Mouse (Mus musculus) layer of hippocampus, adult 11-12 months (tissue): ENCODE measurements around the gene Ccdc6.
"Not testable (repeated sequence)": the region's sequence is repeated elsewhere in the genome, so short reads cannot be mapped to it uniquely, and the experiment has no call there.

ENCODE experiments used
- DNase-seq: peaks from one replicate; pipeline ENCODE4 v3.0.0; 2022; ENCODE audit warnings: low spot score

The Ccdc6 gene

DNA sequence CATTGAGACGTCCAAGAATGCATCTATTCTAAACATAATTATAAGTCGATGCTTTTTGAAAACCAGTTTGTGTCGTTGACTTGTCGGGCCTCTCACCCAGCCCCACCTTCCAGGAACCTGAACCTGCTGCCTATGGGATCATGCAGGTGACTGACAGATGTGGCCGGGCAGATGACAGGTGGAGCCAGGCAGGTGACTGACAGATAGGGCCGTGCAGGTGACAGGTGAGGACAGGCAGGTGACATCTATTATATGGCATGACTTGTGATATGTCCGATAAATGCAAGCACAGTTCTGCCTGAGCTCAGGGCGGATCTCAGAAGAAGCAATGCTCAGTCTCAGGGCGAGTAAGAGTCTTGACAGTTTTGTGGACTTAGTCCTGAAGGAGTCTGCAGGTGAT lies 114.4 kb downstream of the Ccdc6 start:
- DNase-seq, result no peak

DNA sequence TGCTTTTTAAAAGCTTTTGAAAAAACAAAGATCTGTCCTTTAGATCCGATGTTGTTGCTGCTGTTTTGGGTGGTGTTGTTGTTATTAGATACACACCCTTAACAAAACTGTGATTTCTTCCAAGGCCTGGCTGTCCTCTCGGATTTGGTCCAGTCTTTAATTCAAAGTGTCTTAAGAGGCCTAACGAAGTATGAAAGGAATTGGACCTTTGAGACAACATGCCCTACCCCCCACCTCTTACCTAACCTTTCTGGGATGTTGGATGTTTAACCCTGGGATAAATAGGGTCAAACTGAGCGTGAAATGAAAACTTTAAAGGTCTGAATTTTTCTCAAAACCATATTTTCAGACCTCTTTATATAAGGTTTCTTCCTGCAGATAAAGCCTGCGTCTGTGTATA lies 124.0 kb downstream of the Ccdc6 start:
- DNase-seq, result no peak

DNA sequence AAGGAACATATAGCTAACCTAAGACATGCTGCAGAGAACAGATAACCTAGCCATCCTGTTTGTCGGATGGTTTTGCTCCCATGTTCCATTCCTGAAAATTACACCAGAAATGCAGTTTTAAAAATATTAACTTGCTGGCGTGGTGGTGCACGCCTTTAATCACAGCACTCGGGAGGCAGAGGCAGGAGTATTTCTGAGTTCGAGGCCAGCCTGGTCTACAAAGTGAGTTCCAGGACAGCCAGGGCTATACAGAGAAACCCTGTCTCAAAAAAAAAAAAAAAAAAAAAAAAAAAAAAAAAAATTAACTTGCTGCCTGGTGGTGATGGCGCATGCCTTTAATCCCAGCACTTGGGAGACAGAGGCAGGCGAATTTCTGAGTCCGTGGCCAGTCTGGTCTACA lies 125.3 kb downstream of the Ccdc6 start:
- not testable (repeated sequence) for DNase-seq

DNA sequence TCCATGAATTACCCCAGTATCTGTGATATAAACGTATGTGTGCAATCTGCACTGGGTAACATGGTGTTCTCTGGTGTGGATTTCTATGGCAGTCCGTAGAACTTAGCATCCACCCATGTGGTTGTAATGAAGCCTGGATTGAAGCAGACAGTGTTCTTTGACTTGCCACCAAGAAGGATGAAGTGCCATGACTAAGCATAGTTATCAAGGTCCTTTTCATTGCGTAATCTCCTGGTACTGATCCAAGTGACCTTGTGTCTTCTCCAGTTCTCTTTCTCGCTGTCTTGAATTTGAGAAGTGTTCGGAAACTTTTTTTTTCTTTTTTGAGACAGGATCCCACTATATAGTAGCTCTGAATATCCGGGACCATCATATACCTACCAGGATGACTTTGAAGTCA lies 127.7 kb downstream of the Ccdc6 start:
- no peak for DNase-seq

GRCm38 (mm10) chr10:70225760-70226159 lies 128.8 kb downstream of the Ccdc6 start:
- DNase-seq, result no peak

DNA sequence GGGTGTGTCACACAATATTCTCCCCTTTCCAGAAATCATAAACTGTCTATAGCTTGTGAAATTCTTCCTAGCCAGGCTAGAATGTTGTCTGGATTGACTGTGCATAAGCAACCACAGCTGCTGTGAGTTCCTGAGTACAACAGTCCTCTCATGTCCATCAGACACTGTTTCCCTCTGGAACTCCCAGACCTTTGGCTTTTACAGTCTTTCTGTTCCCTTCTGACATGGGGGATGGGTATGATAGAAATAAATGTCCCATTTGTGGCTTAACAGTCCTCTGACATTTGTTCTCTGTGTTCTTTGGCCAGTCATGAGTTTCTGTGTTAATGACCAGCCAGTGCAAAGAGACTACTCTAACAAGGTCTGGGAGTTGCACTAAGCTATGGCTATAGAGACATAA lies 129.7 kb downstream of the Ccdc6 start:
- no peak for DNase-seq

GRCm38 (mm10) chr10:70230352-70230751 lies 133.4 kb downstream of the Ccdc6 start:
- DNase-seq, result no peak

GRCm38 (mm10) chr10:70237936-70238335 lies 141.0 kb downstream of the Ccdc6 start:
- DNase-seq, result no peak
